Mouse (Mus musculus) olfactory bulb, adult 2 months (tissue): ENCODE results near the gene Hfm1. TPM values are rescaled to one million over a fixed set of nuclear protein-coding genes. Genes with fewer than 3 reads are reported as not detected.

ENCODE experiments used
- H3K27ac ChIP-seq: fragments of 200-500 bp; 2 replicates; pipeline ENCODE4 v1.5.1; 2012; ENCODE audit warnings: low read depth, low read length; ENCODE audit not compliant: insufficient read depth
- H3K4me1 ChIP-seq: fragments of 200-500 bp; 2 replicates; pipeline ENCODE4 v1.6.1; 2012; ENCODE audit warnings: low read length; ENCODE audit not compliant: control insufficient read depth, insufficient read depth
- H3K4me3 ChIP-seq: fragments of 200-500 bp; 2 replicates; pipeline ENCODE4 v1.5.1; 2012; ENCODE audit warnings: mild to moderate bottlenecking, low read depth, low read length, moderate library complexity; ENCODE audit not compliant: insufficient read depth
- CTCF ChIP-seq: fragments of 200-500 bp; IDR thresholded peaks from 2 replicates; pipeline ENCODE4 v1.5.1; 2012; ENCODE audit warnings: low read depth, mild to moderate bottlenecking, low read length, moderate library complexity; ENCODE audit not compliant: insufficient read depth
- POLR2A ChIP-seq: fragments of 200-500 bp; IDR thresholded peaks from 2 replicates; pipeline ENCODE4 v1.6.1; 2012; ENCODE audit warnings: mild to moderate bottlenecking, low read depth, low read length, moderate library complexity; ENCODE audit not compliant: insufficient read depth
- WGBS: fragments of 180-500 bp; shearing (Covaris S2); methylation state at CpG from one replicate; pipeline ENCODE4 v1.1.7; 2018; 5-methylcytosine and 5-hydroxymethylcytosine counted together
- polyA plus RNA-seq: library from polyadenylated mRNA; stranded (reverse); fragments of >200 nt; gene quantifications from 2 replicates; pipeline ENCODE4 v1.2.4, GENCODE M21; 2012; ENCODE audit warnings: low replicate concordance; ENCODE audit not compliant: missing spikeins, insufficient read depth, insufficient read length

The Hfm1 gene
- polyA plus RNA-seq, 1 experiment: not detected

GRCm38 (mm10) chr5:106824716-106825115 is 101.4 kb downstream of the Hfm1 start:
- WGBS: 57% methylated on average over 5 of the region's 5 CpGs
- no peak for TF ChIP-seq POLR2A
- TF ChIP-seq CTCF: no peak
- peaks cover 4% of the 10 kb centered on the region for H3K4me1 ChIP-seq
- no peak overlapping the region for H3K27ac ChIP-seq
- H3K4me3 ChIP-seq: no peak overlapping the region

- no peaks in the 10 kb centered on the region for H3K4me1 ChIP-seq
- WGBS: 81% methylated on average over 8 of the region's 8 CpGs
- H3K4me3 ChIP-seq: no peak overlapping the region
- no peak for TF ChIP-seq POLR2A
- TF ChIP-seq CTCF: no peak
- no peak overlapping the region for H3K27ac ChIP-seq
These were observed 106.5 kb downstream of the Hfm1 start for GRCm38 (mm10) chr5:106819630-106820029.

- Histone ChIP-seq H3K27ac (no peak overlapping the region), H3K4me3 (no peak overlapping the region), H3K4me1 (no peaks in the 10 kb centered on the region)
- TF ChIP-seq CTCF: no peak
- no peak for TF ChIP-seq POLR2A
- 61% methylated on average over 15 of the region's 15 CpGs for WGBS
These were observed 110.0 kb downstream of the Hfm1 start for GRCm38 (mm10) chr5:106815923-106816654.

GRCm38 (mm10) chr5:106814611-106815010 is 111.5 kb downstream of the Hfm1 start:
- Histone ChIP-seq H3K4me1 (no peaks in the 10 kb centered on the region), H3K4me3 (no peak overlapping the region), H3K27ac (no peak overlapping the region)
- 49% methylated on average over 6 of the region's 6 CpGs for WGBS
- no peak for TF ChIP-seq POLR2A
- TF ChIP-seq CTCF: no peak

- H3K4me3 ChIP-seq: no peak overlapping the region
- TF ChIP-seq POLR2A: no peak
- TF ChIP-seq CTCF: peak; percentile 75
- H3K4me1 ChIP-seq: no peaks in the 10 kb centered on the region
- WGBS: 3% methylated on average over 12 of the region's 12 CpGs
- no peak overlapping the region for H3K27ac ChIP-seq
These were observed 123.0 kb downstream of the Hfm1 start for GRCm38 (mm10) chr5:106803094-106803493.

- peak overlapping the region; percentile 29 for H3K4me3 ChIP-seq
- H3K27ac ChIP-seq: no peak overlapping the region
- no peaks in the 10 kb centered on the region for H3K4me1 ChIP-seq
- TF ChIP-seq POLR2A (no peak), CTCF (peak; percentile 92)
- WGBS: 6% methylated on average over 32 of the region's 32 CpGs
These were observed 124.0 kb downstream of the Hfm1 start for GRCm38 (mm10) chr5:106801886-106802798.

- WGBS: 26% methylated on average over 9 of the region's 9 CpGs
- Histone ChIP-seq H3K27ac (no peak overlapping the region), H3K4me1 (no peaks in the 10 kb centered on the region), H3K4me3 (no peak overlapping the region)
- TF ChIP-seq POLR2A (no peak), CTCF (no peak)
These were observed 124.8 kb downstream of the Hfm1 start for GRCm38 (mm10) chr5:106801215-106801863.

GRCm38 (mm10) chr5:106797896-106798295 is 128.2 kb downstream of the Hfm1 start:
- no peaks in the 10 kb centered on the region for H3K4me1 ChIP-seq
- TF ChIP-seq CTCF: no peak
- 82% methylated on average over 5 of the region's 5 CpGs for WGBS
- H3K27ac ChIP-seq: no peak overlapping the region
- no peak overlapping the region for H3K4me3 ChIP-seq

- no peak overlapping the region for H3K4me3 ChIP-seq
- 14% methylated on average over 6 of the region's 6 CpGs for WGBS
- H3K27ac ChIP-seq: no peak overlapping the region
- H3K4me1 ChIP-seq: no peaks in the 10 kb centered on the region
- no peak for TF ChIP-seq POLR2A
- no peak for TF ChIP-seq CTCF
These were observed 134.9 kb downstream of the Hfm1 start for GRCm38 (mm10) chr5:106791241-106791572.
